Mouse (Mus musculus) forebrain, embryonic 11.5 days (tissue): Measurements from ENCODE around the gene Gm49395. TPM values are rescaled to one million over a fixed set of nuclear protein-coding genes. Genes with fewer than 3 reads are reported as not detected.

Experiments
- ATAC-seq: fragments of 200-750 bp; cut with Nextera tagmentation; replicated peaks from 2 replicates; pipeline ENCODE4 v1.8.0; 2017; ENCODE audit warnings: moderate TSS enrichment; ENCODE audit not compliant: low FRiP score
- DNase-seq: peaks from one replicate; pipeline ENCODE4 v3.0.0-alpha.2; 2017; ENCODE audit warnings: low spot score
- H3K27ac ChIP-seq: fragments of 300-500 bp; sonication (generic); 2 replicates; pipeline ENCODE4 v1.5.1; 2014; ENCODE audit warnings: low read depth, low read length
- H3K27me3 ChIP-seq: fragments of 300-500 bp; sonication (generic); 2 replicates; pipeline ENCODE4 v1.6.1; 2014; ENCODE audit warnings: mild to moderate bottlenecking, low read length, mixed read lengths; ENCODE audit not compliant: control insufficient read depth, insufficient read depth
- H3K36me3 ChIP-seq: fragments of 300-500 bp; sonication (generic); 2 replicates; pipeline ENCODE4 v1.6.1; 2014; ENCODE audit warnings: mild to moderate bottlenecking, low read length, moderate library complexity, mixed read lengths; ENCODE audit not compliant: control insufficient read depth, insufficient read depth
- H3K4me1 ChIP-seq: fragments of 300-500 bp; sonication (generic); replicated peaks from 2 replicates; pipeline ENCODE4 v1.6.1; 2014; ENCODE audit warnings: low read length, mixed read lengths; ENCODE audit not compliant: control insufficient read depth, insufficient read depth
- H3K4me2 ChIP-seq: fragments of 300-500 bp; sonication (generic); 2 replicates; pipeline ENCODE4 v1.6.1; 2014; ENCODE audit warnings: low read depth, mild to moderate bottlenecking, low read length, moderate library complexity, mixed read lengths; ENCODE audit not compliant: severe bottlenecking
- H3K4me3 ChIP-seq: fragments of 300-500 bp; sonication (generic); 2 replicates; pipeline ENCODE4 v1.5.1; 2014; ENCODE audit warnings: low read depth, low read length
- H3K9ac ChIP-seq: fragments of 300-500 bp; sonication (generic); 2 replicates; pipeline ENCODE4 v1.6.1; 2014; ENCODE audit warnings: low read length
- H3K9me3 ChIP-seq: fragments of 300-500 bp; sonication (generic); 2 replicates; pipeline ENCODE4 v1.6.1; 2016; ENCODE audit warnings: low read length, mixed read lengths; ENCODE audit not compliant: control insufficient read depth
- WGBS: fragments of 180-500 bp; shearing (Covaris S2); extraction: QIAGEN DNeasy Blood & Tissue Kit; methylation state at CpG from one replicate; pipeline ENCODE4 v1.1.7; 2014; 5-methylcytosine and 5-hydroxymethylcytosine counted together
- polyA plus RNA-seq: library from polyadenylated mRNA; unstranded; fragments of >200 nt; fragmentation: Nextera tagmentation; extraction: Ambion mirVana; gene quantifications from 2 replicates; pipeline ENCODE4 v1.2.1, GENCODE M21; 2014

The Gm49395 gene
- polyA plus RNA-seq, 1 experiment from 2014 or later, result 4.4 TPM

GRCm38 (mm10) chr13:115078997-115079685 is 22.6 kb downstream of the Gm49395 start:
- ATAC-seq (no peak), DNase-seq (no peak)
- Histone ChIP-seq H3K9me3 (no peaks in the 10 kb centered on the region), H3K36me3 (no peaks in the 10 kb centered on the region), H3K4me3 (no peak overlapping the region), H3K4me1 (no peaks in the 10 kb centered on the region), H3K27ac (no peak overlapping the region), H3K9ac (no peak overlapping the region), H3K4me2 (no peak overlapping the region), H3K27me3 (no peaks in the 10 kb centered on the region)
- WGBS, result 88% methylated on average over 6 of the region's 6 CpGs

GRCm38 (mm10) chr13:115077346-115078134 is 24.2 kb downstream of the Gm49395 start:
- Histone ChIP-seq H3K9ac (no peak overlapping the region), H3K27me3 (no peaks in the 10 kb centered on the region), H3K4me1 (no peaks in the 10 kb centered on the region), H3K36me3 (no peaks in the 10 kb centered on the region), H3K27ac (no peak overlapping the region), H3K4me3 (no peak overlapping the region), H3K9me3 (no peaks in the 10 kb centered on the region), H3K4me2 (no peak overlapping the region)
- DNase-seq (no peak), ATAC-seq (no peak)
- 86% methylated on average over 9 of the region's 9 CpGs for WGBS

DNA sequence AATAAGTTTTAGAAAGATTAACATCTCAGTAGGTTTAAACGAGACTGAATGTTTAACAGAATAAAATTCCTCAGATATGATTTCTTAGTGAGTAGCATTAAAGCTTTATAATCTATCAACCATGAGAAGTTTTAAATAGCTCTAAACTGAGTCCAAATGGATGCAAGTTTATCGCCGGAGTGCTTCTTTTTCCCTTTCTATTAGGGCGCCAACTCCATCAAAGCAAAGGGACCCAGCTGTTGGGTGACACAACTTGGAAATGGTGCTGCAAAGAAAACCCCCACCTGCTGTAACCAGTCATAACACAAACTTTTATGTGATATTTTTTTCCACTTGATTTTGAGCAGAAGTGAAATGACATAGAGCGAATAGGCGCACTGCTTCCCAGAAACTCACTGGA is 29.3 kb downstream of the Gm49395 start:
- Histone ChIP-seq H3K4me2 (no peak overlapping the region), H3K36me3 (no peaks in the 10 kb centered on the region), H3K4me3 (no peak overlapping the region), H3K4me1 (no peaks in the 10 kb centered on the region), H3K27me3 (no peaks in the 10 kb centered on the region), H3K27ac (no peak overlapping the region), H3K9me3 (no peaks in the 10 kb centered on the region), H3K9ac (no peak overlapping the region)
- ATAC-seq, result no peak
- WGBS, result 91% methylated on average over 6 of the region's 6 CpGs
- DNase-seq, result no peak

DNA sequence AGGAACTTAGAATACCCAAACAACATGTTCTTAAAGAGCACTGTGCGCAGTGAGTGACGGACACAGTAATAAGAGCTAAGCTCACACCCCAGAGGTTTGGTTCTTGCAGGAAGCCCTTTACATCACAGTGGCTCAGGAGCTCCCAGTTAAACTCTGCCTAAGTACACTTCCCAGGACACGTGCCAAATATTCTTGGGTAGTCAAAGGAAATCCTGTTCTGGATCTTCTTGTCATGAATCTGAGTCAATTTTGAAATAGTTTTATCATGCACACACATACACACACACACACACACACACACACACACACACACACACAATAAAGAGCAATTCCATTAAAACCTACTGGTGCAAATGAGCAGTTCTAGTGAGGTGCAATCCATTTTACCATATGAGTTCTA is 30.3 kb downstream of the Gm49395 start:
- Histone ChIP-seq H3K27ac (no peak overlapping the region), H3K27me3 (no peaks in the 10 kb centered on the region), H3K9me3 (no peaks in the 10 kb centered on the region), H3K4me2 (no peak overlapping the region), H3K4me3 (no peak overlapping the region), H3K9ac (no peak overlapping the region), H3K4me1 (no peaks in the 10 kb centered on the region), H3K36me3 (no peaks in the 10 kb centered on the region)
- 88% methylated on average over 3 of the region's 3 CpGs for WGBS
- ATAC-seq (no peak), DNase-seq (no peak)

GRCm38 (mm10) chr13:115067968-115068330 is 33.8 kb downstream of the Gm49395 start:
- WGBS, result 83% methylated on average over 1 of the region's 1 CpGs
- ATAC-seq, result no peak

DNA sequence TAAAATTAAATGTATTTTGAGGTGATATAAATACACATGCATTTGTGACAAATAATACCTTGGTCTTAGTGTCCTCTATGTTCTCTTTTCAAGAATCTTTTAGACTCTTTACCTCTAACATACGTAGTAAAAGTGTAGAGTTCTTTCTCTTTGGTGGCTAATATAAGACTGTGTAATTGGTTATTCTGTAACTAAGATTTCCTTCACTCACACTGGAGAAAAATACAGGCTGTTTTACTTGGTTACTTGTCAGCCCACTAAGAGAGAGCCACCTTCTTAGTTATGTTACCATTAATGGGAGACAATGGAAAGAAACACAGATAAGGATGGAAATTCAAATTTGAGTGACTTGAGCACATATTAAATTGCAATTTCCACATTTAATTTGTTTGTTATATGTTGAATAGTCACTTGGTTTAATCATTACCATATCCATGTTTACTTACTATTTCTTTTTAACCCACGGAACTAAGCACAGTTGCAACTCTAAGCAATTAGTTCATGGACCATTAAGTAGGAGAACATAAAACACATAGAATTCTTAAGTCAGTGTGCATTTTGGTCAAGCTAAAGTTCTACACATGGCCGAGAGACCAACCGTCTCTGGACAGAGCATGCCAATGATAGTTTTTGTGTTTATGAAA is 34.3 kb downstream of the Gm49395 start:
- H3K9me3 ChIP-seq, result no peaks in the 10 kb centered on the region
- H3K4me3 ChIP-seq, result no peak overlapping the region
- no peak overlapping the region for H3K27ac ChIP-seq
- no peaks in the 10 kb centered on the region for H3K36me3 ChIP-seq
- no peaks in the 10 kb centered on the region for H3K27me3 ChIP-seq
- H3K4me2 ChIP-seq, result no peak overlapping the region
- no peaks in the 10 kb centered on the region for H3K4me1 ChIP-seq
- WGBS, result 91% methylated on average over 4 of the region's 4 CpGs
- no peak for ATAC-seq
- H3K9ac ChIP-seq, result no peak overlapping the region
- no peak for DNase-seq

More at GRCm38 (mm10) chr13:115067968-115068330, 33.8 kb downstream of the Gm49395 start:
- Histone ChIP-seq H3K27ac (no peak overlapping the region), H3K9ac (no peak overlapping the region), H3K9me3 (no peaks in the 10 kb centered on the region), H3K27me3 (no peaks in the 10 kb centered on the region), H3K36me3 (no peaks in the 10 kb centered on the region), H3K4me2 (no peak overlapping the region), H3K4me1 (no peaks in the 10 kb centered on the region), H3K4me3 (no peak overlapping the region)
- no peak for DNase-seq

- H3K9ac ChIP-seq, result no peak overlapping the region
- DNase-seq (no peak), ATAC-seq (no peak)
- H3K4me1 ChIP-seq, result no peaks in the 10 kb centered on the region
- WGBS, result 84% methylated on average over 5 of the region's 5 CpGs
- H3K27me3 ChIP-seq, result no peaks in the 10 kb centered on the region
- H3K4me2 ChIP-seq, result no peak overlapping the region
- H3K36me3 ChIP-seq, result no peaks in the 10 kb centered on the region
- H3K27ac ChIP-seq, result no peak overlapping the region
- H3K9me3 ChIP-seq, result no peaks in the 10 kb centered on the region
- H3K4me3 ChIP-seq, result no peak overlapping the region
Measured at GRCm38 (mm10) chr13:115057555-115057954, 44.2 kb downstream of the Gm49395 start.

- Histone ChIP-seq H3K27me3 (no peaks in the 10 kb centered on the region), H3K4me3 (no peak overlapping the region), H3K4me1 (no peaks in the 10 kb centered on the region), H3K9me3 (no peaks in the 10 kb centered on the region), H3K9ac (no peak overlapping the region), H3K36me3 (no peaks in the 10 kb centered on the region), H3K4me2 (no peak overlapping the region), H3K27ac (peak overlapping the region; percentile 25; the same call in 1 of the 2 replicates)
- DNase-seq, result no peak
- ATAC-seq, result peak; percentile 69
- 35% methylated on average over 9 of the region's 9 CpGs for WGBS
Measured at GRCm38 (mm10) chr13:115054783-115055182, 46.9 kb downstream of the Gm49395 start.
